ENCODE assay signal across 32 mouse cellular contexts in the genomic region with DNA sequence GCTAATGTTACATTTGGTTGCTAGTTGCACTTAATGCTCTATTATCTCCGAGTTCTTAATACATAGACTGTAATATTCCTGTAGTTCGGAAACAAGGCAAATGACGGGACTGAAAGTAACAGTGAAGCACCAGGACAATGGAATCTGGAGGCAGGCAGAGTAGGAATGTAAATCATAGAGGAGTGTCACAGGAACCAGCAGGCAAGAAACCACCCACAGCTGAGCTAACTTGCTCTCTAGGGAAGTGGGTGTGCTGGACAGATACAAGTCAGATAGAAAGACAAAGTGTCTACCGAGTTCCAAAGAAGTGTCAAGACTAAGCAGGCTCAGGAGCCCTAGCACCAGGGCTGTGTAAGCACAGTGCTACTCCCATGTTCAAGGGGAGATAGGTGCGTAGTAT. TPM values are rescaled to one million over a fixed set of nuclear protein-coding genes. Genes with fewer than 3 reads are reported as not detected.
DNase-seq lines count a peak whose midpoint lies in the region; ATAC-seq and TF ChIP-seq lines count a peak whose summit lies in the region.
"Had no signal": no experiment of that assay in that cellular context is flagged by ENCODE, and none has a peak within 500 bp of the region (broad histone marks: within the 10 kb centered on the region; RNA-seq: fewer than 3 reads in every experiment).

No protein-coding gene starts in this region.

- no peak for DNase-seq in hindbrain, postnatal 0 days (ENCODE audit: low spot score)
- DNase-seq in limb, embryonic 10.5 days (ENCODE audit: low spot score) = no peak
- DNase-seq in adrenal gland, adult 8-10 months = no peak
- DNase-seq: adrenal gland, postnatal 10 days; B cell, adult 2 months; cerebellum, adult 8-10 months; cerebellum, postnatal 36 days; embryo, embryonic 11 days; gastrocnemius, postnatal 36 days; heart, postnatal 4 days; kidney, adult 2 months; kidney, postnatal 25 days; liver, embryonic 13.5 days; lung, adult 2 months; right cerebral cortex, adult 18-20 months; right cerebral cortex, postnatal 4 days; thymus, adult 18-20 months; thymus, postnatal 36 days had no signal

- no peak overlapping the region for H3K4me2 ChIP-seq in hindbrain, embryonic 12.5 days (replicated peaks)
- H3K4me2 ChIP-seq in hindbrain, postnatal 0 days (ENCODE audit: low read depth, low read length) = no peak overlapping the region
- H3K4me2 ChIP-seq in limb, embryonic 12.5 days = no peak overlapping the region
- no peak overlapping the region for H3K4me2 ChIP-seq in neural tube, embryonic 14.5 days (ENCODE audit: low read depth, low read length)
- H3K4me2 ChIP-seq in neural tube, embryonic 15.5 days = no peak overlapping the region
- H3K4me2 ChIP-seq: forebrain, embryonic 15.5 days; heart, embryonic 15.5 days; liver, embryonic 13.5 days; neural tube, embryonic 12.5 days had no signal

- H3K4me3 ChIP-seq in hindbrain, embryonic 12.5 days = no peak overlapping the region
- H3K4me3 ChIP-seq in hindbrain, postnatal 0 days (ENCODE audit: low read length) = no peak overlapping the region
- no peak overlapping the region for H3K4me3 ChIP-seq in limb, embryonic 12.5 days (replicated peaks)
- H3K4me3 ChIP-seq in limb, embryonic 10.5 days = no peak overlapping the region
- no peak overlapping the region for H3K4me3 ChIP-seq in neural tube, embryonic 14.5 days (ENCODE audit: low read depth, low read length)
- no peak overlapping the region for H3K4me3 ChIP-seq in neural tube, embryonic 15.5 days (replicated peaks)
- H3K4me3 ChIP-seq: forebrain, embryonic 15.5 days; heart, embryonic 15.5 days; liver, embryonic 13.5 days; midbrain, embryonic 10.5 days; neural tube, embryonic 12.5 days had no signal

- TF ChIP-seq CTCF in hindbrain, postnatal 0 days (IDR thresholded peaks at IDR 0.05; ENCODE audit: low read depth) = no peak

- H3K36me3 ChIP-seq in hindbrain, embryonic 12.5 days = 0 out of 2 replicates have a peak, but pooled peaks cover 3% of the 10 kb centered on the region
- no peaks in the 10 kb centered on the region for H3K36me3 ChIP-seq in hindbrain, postnatal 0 days (ENCODE audit: insufficient read depth, low read length)
- no peaks in the 10 kb centered on the region for H3K36me3 ChIP-seq in limb, embryonic 12.5 days
- H3K36me3 ChIP-seq in limb, embryonic 10.5 days = no peaks in the 10 kb centered on the region
- H3K36me3 ChIP-seq in neural tube, embryonic 14.5 days (ENCODE audit: control insufficient read depth, insufficient read depth, low read length) = no peaks in the 10 kb centered on the region
- H3K36me3 ChIP-seq in neural tube, embryonic 15.5 days = no peaks in the 10 kb centered on the region
- H3K36me3 ChIP-seq: forebrain, embryonic 15.5 days; G1E; heart, embryonic 15.5 days; liver, embryonic 13.5 days; neural tube, embryonic 12.5 days had no signal

- ATAC-seq in hindbrain, embryonic 12.5 days (ENCODE audit: low FRiP score) = no peak
- ATAC-seq in hindbrain, postnatal 0 days = no peak
- no peak for ATAC-seq in limb, embryonic 12.5 days (ENCODE audit: insufficient number of reproducible peaks, insufficient read depth, low FRiP score, low TSS enrichment, low read depth)
- peak; percentile 24; the same call in 1 of the 2 replicates for ATAC-seq in neural tube, embryonic 14.5 days (ENCODE audit: low read depth)
- ATAC-seq in neural tube, embryonic 15.5 days (ENCODE audit: low FRiP score) = no peak
- ATAC-seq: activated CD4-positive, CD25-positive, alpha-beta regulatory T cell, adult 4 months; forebrain, embryonic 15.5 days; inflammation-experienced regulatory T-cells, adult 6 months; Patski had no signal

- no peak overlapping the region for H3K9ac ChIP-seq in hindbrain, embryonic 12.5 days
- no peak overlapping the region for H3K9ac ChIP-seq in hindbrain, postnatal 0 days (replicated peaks; ENCODE audit: low read length)
- no peak overlapping the region for H3K9ac ChIP-seq in limb, embryonic 12.5 days (replicated peaks)
- H3K9ac ChIP-seq in neural tube, embryonic 14.5 days (replicated peaks; ENCODE audit: low read depth, low read length) = no peak overlapping the region
- no peak overlapping the region for H3K9ac ChIP-seq in neural tube, embryonic 15.5 days (replicated peaks)
- H3K9ac ChIP-seq: forebrain, embryonic 15.5 days; heart, embryonic 15.5 days; liver, embryonic 13.5 days; neural tube, embryonic 12.5 days had no signal

- H3K4me1 ChIP-seq in hindbrain, embryonic 12.5 days = peaks cover 18% of the 10 kb centered on the region
- no peaks in the 10 kb centered on the region; the same call in 1 of the 2 replicates for H3K4me1 ChIP-seq in hindbrain, postnatal 0 days (ENCODE audit: insufficient read depth, low read length)
- H3K4me1 ChIP-seq in limb, embryonic 12.5 days (replicated peaks) = no peaks in the 10 kb centered on the region
- H3K4me1 ChIP-seq in limb, embryonic 10.5 days = no peaks in the 10 kb centered on the region
- no peaks in the 10 kb centered on the region for H3K4me1 ChIP-seq in neural tube, embryonic 14.5 days (ENCODE audit: control insufficient read depth, insufficient read depth, low read length)
- H3K4me1 ChIP-seq in neural tube, embryonic 15.5 days = peaks cover 23% of the 10 kb centered on the region
- H3K4me1 ChIP-seq: heart, embryonic 15.5 days; liver, embryonic 13.5 days had no signal

- peak overlapping the region; percentile 48; the same call in 1 of the 2 replicates for H3K27ac ChIP-seq in hindbrain, embryonic 12.5 days
- H3K27ac ChIP-seq in hindbrain, postnatal 0 days = no peak overlapping the region
- H3K27ac ChIP-seq in limb, embryonic 12.5 days = 0 out of 2 replicates have a peak overlapping the region, but pooled peaks have one; percentile 12
- no peak overlapping the region for H3K27ac ChIP-seq in limb, embryonic 10.5 days
- no peak overlapping the region for H3K27ac ChIP-seq in neural tube, embryonic 14.5 days (ENCODE audit: low read depth, low read length)
- H3K27ac ChIP-seq in neural tube, embryonic 15.5 days (replicated peaks) = no peak overlapping the region
- H3K27ac ChIP-seq: forebrain, embryonic 15.5 days; heart, embryonic 15.5 days; liver, embryonic 13.5 days; macrophage; midbrain, embryonic 10.5 days; neural tube, embryonic 12.5 days had no signal

- no peaks in the 10 kb centered on the region for H3K27me3 ChIP-seq in hindbrain, embryonic 12.5 days
- H3K27me3 ChIP-seq in hindbrain, postnatal 0 days (ENCODE audit: insufficient read depth, low read length) = no peaks in the 10 kb centered on the region
- H3K27me3 ChIP-seq in limb, embryonic 12.5 days = no peaks in the 10 kb centered on the region
- no peaks in the 10 kb centered on the region for H3K27me3 ChIP-seq in limb, embryonic 10.5 days (ENCODE audit: low read depth, poor library complexity, severe bottlenecking)
- no peaks in the 10 kb centered on the region for H3K27me3 ChIP-seq in neural tube, embryonic 14.5 days (ENCODE audit: control insufficient read depth, insufficient read depth, low read length)
- no peaks in the 10 kb centered on the region for H3K27me3 ChIP-seq in neural tube, embryonic 15.5 days (replicated peaks)
- H3K27me3 ChIP-seq: CH12.LX; forebrain, embryonic 15.5 days; heart, embryonic 15.5 days; liver, embryonic 13.5 days; neural tube, embryonic 12.5 days; Patski had no signal

- H3K9me3 ChIP-seq in hindbrain, embryonic 12.5 days (replicated peaks) = no peaks in the 10 kb centered on the region
- H3K9me3 ChIP-seq in hindbrain, postnatal 0 days (ENCODE audit: low read length) = no peaks in the 10 kb centered on the region
- H3K9me3 ChIP-seq in limb, embryonic 12.5 days = no peaks in the 10 kb centered on the region
- H3K9me3 ChIP-seq in limb, embryonic 10.5 days (replicated peaks) = no peaks in the 10 kb centered on the region
- H3K9me3 ChIP-seq in neural tube, embryonic 14.5 days (ENCODE audit: control insufficient read depth, low read length) = no peaks in the 10 kb centered on the region
- H3K9me3 ChIP-seq in neural tube, embryonic 15.5 days (replicated peaks) = no peaks in the 10 kb centered on the region
- H3K9me3 ChIP-seq: forebrain, embryonic 15.5 days; G1E; heart, embryonic 15.5 days; liver, embryonic 13.5 days; midbrain, embryonic 10.5 days; neural tube, embryonic 12.5 days had no signal

- 76% methylated on average over 5 of the region's 5 CpGs for WGBS in hindbrain, embryonic 12.5 days
- 66% methylated on average over 5 of the region's 5 CpGs for WGBS in hindbrain, postnatal 0 days
- WGBS in limb, embryonic 12.5 days = 78% methylated on average over 5 of the region's 5 CpGs
- 77% methylated on average over 5 of the region's 5 CpGs for WGBS in limb, embryonic 10.5 days
- 70% methylated on average over 5 of the region's 5 CpGs for WGBS in neural tube, embryonic 14.5 days
- 67% methylated on average over 5 of the region's 5 CpGs for WGBS in neural tube, embryonic 15.5 days

RNA-seq across cellular contexts. Expression of gene Arnt2, which starts 32.6 kb away (rescaled TPM):
- 57.6 and 64.2 TPM in 2 replicates for polyA plus RNA-seq in hindbrain, embryonic 12.5 days (2016; fragmentation: Nextera tagmentation; extraction: Ambion mirVana)
- total RNA-seq in hindbrain, postnatal 0 days (2014; rRNA removed) = 126 and 128 TPM in 2 replicates
- 39.8 and 44.6 TPM in 2 replicates for polyA plus RNA-seq in hindbrain, postnatal 0 days (2015; fragmentation: Nextera tagmentation; extraction: Ambion mirVana)
- 20.0 and 22.6 TPM in 2 replicates for polyA plus RNA-seq in limb, embryonic 12.5 days (2016; fragmentation: Nextera tagmentation; extraction: Ambion mirVana)
- polyA plus RNA-seq in limb, embryonic 10.5 days (2016; fragmentation: Nextera tagmentation; extraction: Ambion mirVana) = 14.4 and 18.4 TPM in 2 replicates
- polyA plus RNA-seq in neural tube, embryonic 14.5 days (2014; fragmentation: Nextera tagmentation; extraction: Ambion mirVana) = 71.5 and 83.8 TPM in 2 replicates
- polyA plus RNA-seq in neural tube, embryonic 15.5 days (2015; fragmentation: Nextera tagmentation; extraction: Ambion mirVana) = 49.2 and 55.0 TPM in 2 replicates
- total RNA-seq in adrenal gland, adult 8-10 months (2022) = 10 to 100 TPM; 41.3 to 62.9 (median 50.8) TPM
- polyA plus RNA-seq: G1E had no signal

Comparison
In these comparisons a context has a peak if more than half of its experiments do, and no peak if none do; other contexts are left out.
1. H3K27ac ChIP-seq: peak in hindbrain, embryonic 12.5 days (single experiment) and limb, embryonic 12.5 days (single experiment); none in hindbrain, postnatal 0 days (single experiment), limb, embryonic 10.5 days (single experiment), neural tube, embryonic 14.5 days (single experiment) and neural tube, embryonic 15.5 days (single experiment).